Comparison of ENCODE assay signal across 15 mouse cellular contexts in the genomic region with DNA sequence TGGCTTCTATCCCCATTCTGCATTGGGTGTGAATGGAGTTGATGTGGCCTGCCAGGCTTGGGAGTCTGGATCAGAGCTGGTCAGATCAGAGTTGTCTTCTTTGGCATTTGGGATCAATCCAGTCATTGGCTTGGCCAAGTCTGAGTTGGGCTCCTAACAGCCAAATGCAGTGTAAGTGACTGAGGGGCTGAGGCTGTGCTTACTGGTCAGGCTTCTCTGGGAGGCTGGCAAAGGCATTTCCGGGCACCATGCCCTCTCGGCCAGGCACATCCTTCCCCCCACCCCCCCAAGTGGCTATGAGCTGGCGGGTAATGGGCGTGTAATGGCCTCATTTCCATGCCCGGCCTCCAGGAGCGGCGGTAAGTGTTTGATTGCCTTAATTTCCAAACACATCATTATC. TPM values are rescaled to one million over a fixed set of nuclear protein-coding genes. Genes with fewer than 3 reads are reported as not detected.
A peak's percentile ranks its signal among the peaks of the same experiment; 100 is the strongest.
DNase-seq lines count a peak whose midpoint lies in the region; ATAC-seq lines count a peak whose summit lies in the region.
"Had no signal": no experiment of that assay in that cellular context is flagged by ENCODE, and none has a peak within 500 bp of the region (broad histone marks: within the 10 kb centered on the region; RNA-seq: fewer than 3 reads in every experiment).

No protein-coding gene starts in this region.

- no peaks in the 10 kb centered on the region for H3K27me3 ChIP-seq in kidney, embryonic 15.5 days
- H3K27me3 ChIP-seq in heart, embryonic 11.5 days (ENCODE audit: control insufficient read depth, insufficient read depth, low read length), result no peaks in the 10 kb centered on the region

- no peak overlapping the region for H3K27ac ChIP-seq in kidney, embryonic 15.5 days
- no peak overlapping the region for H3K27ac ChIP-seq in heart, embryonic 11.5 days (ENCODE audit: low read depth, low read length)

- DNase-seq in kidney, postnatal 25 days, result peak; percentile 22 to 59
- DNase-seq in right cerebral cortex, postnatal 4 days, result peak; percentile 62
- no peak for DNase-seq in right cerebral cortex, postnatal 14 days
- peak; percentile 70 for DNase-seq in gastrocnemius, postnatal 10 days
- DNase-seq in adrenal gland, adult 2 months, result no peak
- no peak for DNase-seq in embryo, embryonic 9.5 days (ENCODE audit: extremely low spot score)

- no peak overlapping the region for H3K4me2 ChIP-seq in kidney, embryonic 15.5 days
- no peak overlapping the region for H3K4me2 ChIP-seq in heart, embryonic 11.5 days

- ATAC-seq in kidney, embryonic 15.5 days (replicated peaks; ENCODE audit: low FRiP score), result no peak
- ATAC-seq in heart, embryonic 11.5 days (replicated peaks; ENCODE audit: insufficient number of reproducible peaks, low FRiP score, low TSS enrichment), result no peak
- ATAC-seq: activated CD4-positive, CD25-positive, alpha-beta regulatory T cell, adult 4 months had no signal

- no peaks in the 10 kb centered on the region for H3K4me1 ChIP-seq in kidney, embryonic 15.5 days
- H3K4me1 ChIP-seq in heart, embryonic 11.5 days (ENCODE audit: control insufficient read depth, insufficient read depth, low read length), result no peaks in the 10 kb centered on the region

- WGBS in kidney, embryonic 15.5 days, result 59% methylated on average over 7 of the region's 7 CpGs
- 89% methylated on average over 7 of the region's 7 CpGs for WGBS in heart, embryonic 11.5 days (ENCODE audit: insufficient replicate concordance)

- H3K9ac ChIP-seq in kidney, embryonic 15.5 days, result no peak overlapping the region
- H3K9ac ChIP-seq in heart, embryonic 11.5 days (ENCODE audit: low read depth, low read length), result no peak overlapping the region

- no peaks in the 10 kb centered on the region for H3K9me3 ChIP-seq in kidney, embryonic 15.5 days (replicated peaks)
- H3K9me3 ChIP-seq in heart, embryonic 11.5 days (replicated peaks; ENCODE audit: control insufficient read depth, low read length), result no peaks in the 10 kb centered on the region

- peaks cover 12% of the 10 kb centered on the region; the same call in 1 of the 2 replicates for H3K36me3 ChIP-seq in kidney, embryonic 15.5 days
- no peaks in the 10 kb centered on the region; the same call in 1 of the 2 replicates for H3K36me3 ChIP-seq in heart, embryonic 11.5 days (ENCODE audit: control insufficient read depth, insufficient read depth, low read length)

- H3K4me3 ChIP-seq in kidney, embryonic 15.5 days (replicated peaks), result no peak overlapping the region
- no peak overlapping the region for H3K4me3 ChIP-seq in heart, embryonic 11.5 days (ENCODE audit: low read depth, low read length)

RNA-seq across cellular contexts. Expression of gene Dmap1, which starts 16.5 kb away (rescaled TPM):
- polyA plus RNA-seq in kidney, embryonic 15.5 days (2015; fragmentation: Nextera tagmentation; extraction: Ambion mirVana), result 55.4 and 64.1 TPM in 2 replicates
- total RNA-seq in gastrocnemius, postnatal 10 days (2021), result 10 to 100 TPM; 18.8 to 22.7 TPM
- polyA plus RNA-seq in heart, embryonic 11.5 days (2014; fragmentation: Nextera tagmentation; extraction: Ambion mirVana), result 51.3 and 53.0 TPM in 2 replicates
- 10 to 100 TPM; 19.5 to 28.0 TPM for total RNA-seq in adrenal gland, adult 2 months (2021)
- polyA plus RNA-seq in adrenal gland, adult 2 months (2012; rRNA removed), result 15.4 and 19.4 TPM in 2 replicates

RNA-seq across cellular contexts. Expression of gene Gm12845, which starts 58.7 kb away (rescaled TPM):
- polyA plus RNA-seq in kidney, embryonic 15.5 days (2015; fragmentation: Nextera tagmentation; extraction: Ambion mirVana), result not detected in 2 replicates
- total RNA-seq in gastrocnemius, postnatal 10 days (2021), result not detected
- polyA plus RNA-seq in heart, embryonic 11.5 days (2014; fragmentation: Nextera tagmentation; extraction: Ambion mirVana), result not detected in 2 replicates
- total RNA-seq in adrenal gland, adult 2 months (2021), result not detected
- polyA plus RNA-seq in adrenal gland, adult 2 months (2012; rRNA removed), result not detected in 2 replicates
- total RNA-seq: common myeloid progenitor, adult 5-6 weeks; heart, postnatal 25 days; left cerebral cortex, adult 18-20 months had no signal
- polyA plus RNA-seq: activated CD4-positive, CD25-positive, alpha-beta regulatory T cell, adult 4 months; frontal cortex, adult 2 months; liver, embryonic 16.5 days; urinary bladder, adult 2 months had no signal

Comparison
In these comparisons a context has a peak if more than half of its experiments do, and no peak if none do; other contexts are left out.
1. DNase-seq: peak in kidney, postnatal 25 days (2 of 2), right cerebral cortex, postnatal 4 days (single experiment) and gastrocnemius, postnatal 10 days (single experiment); none in right cerebral cortex, postnatal 14 days (single experiment), adrenal gland, adult 2 months (single experiment) and embryo, embryonic 9.5 days (single experiment).